Mouse (Mus musculus) heart, postnatal 0 days (tissue): Measurements from ENCODE around the gene Cyp4f37. TPM values are rescaled to one million over a fixed set of nuclear protein-coding genes. Genes with fewer than 3 reads are reported as not detected.
"Not testable (repeated sequence)": the region's sequence is repeated elsewhere in the genome, so short reads cannot be mapped to it uniquely, and the experiment has no call there.

Experiments used
- ATAC-seq: fragments of 200-750 bp; cut with Nextera tagmentation; 2 replicates; pipeline ENCODE4 v1.8.0; 2017; ENCODE audit warnings: low read depth, moderate number of reproducible peaks, moderate library complexity; ENCODE audit not compliant: insufficient read depth
- DNase-seq: peaks from one replicate; pipeline ENCODE4 v3.0.0-alpha.2; 2016; ENCODE audit warnings: low spot score
- H3K27ac ChIP-seq: fragments of 300-500 bp; sonication (generic); 2 replicates; pipeline ENCODE4 v1.5.1; 2014; ENCODE audit warnings: low read depth, mild to moderate bottlenecking
- H3K27me3 ChIP-seq: fragments of 300-500 bp; sonication (generic); 2 replicates; pipeline ENCODE4 v1.6.1; 2014; ENCODE audit warnings: low read length, mixed read lengths; ENCODE audit not compliant: control insufficient read depth, insufficient read depth
- H3K36me3 ChIP-seq: fragments of 300-500 bp; sonication (generic); replicated peaks from 2 replicates; pipeline ENCODE4 v1.6.1; 2014; ENCODE audit warnings: low read length, mixed read lengths; ENCODE audit not compliant: control insufficient read depth, insufficient read depth
- H3K4me1 ChIP-seq: fragments of 300-500 bp; sonication (generic); 2 replicates; pipeline ENCODE4 v1.6.1; 2014; ENCODE audit warnings: antibody characterized with exemption; ENCODE audit not compliant: control insufficient read depth, insufficient read depth
- H3K4me2 ChIP-seq: fragments of 300-500 bp; sonication (generic); 2 replicates; pipeline ENCODE4 v1.6.1; 2014; ENCODE audit warnings: low read depth, mild to moderate bottlenecking, low read length, moderate library complexity
- H3K4me3 ChIP-seq: fragments of 300-500 bp; sonication (generic); 2 replicates; pipeline ENCODE4 v1.5.1; 2014; ENCODE audit warnings: low read depth, low read length
- H3K9ac ChIP-seq: fragments of 300-500 bp; sonication (generic); replicated peaks from 2 replicates; pipeline ENCODE4 v1.6.1; 2014; ENCODE audit warnings: low read depth, low read length, mixed read lengths
- H3K9me3 ChIP-seq: fragments of 300-500 bp; sonication (generic); replicated peaks from 2 replicates; pipeline ENCODE4 v1.6.1; 2016; ENCODE audit warnings: low read length; ENCODE audit not compliant: control insufficient read depth
- CTCF ChIP-seq: IDR thresholded peaks from 2 replicates; pipeline ENCODE4 v1.5.1; 2016; ENCODE audit warnings: antibody characterized with exemption, control low read depth, low read depth
- EP300 ChIP-seq: IDR thresholded peaks from 2 replicates; pipeline ENCODE4 v1.6.1; 2016; ENCODE audit warnings: antibody characterized with exemption, low read depth
- WGBS: fragments of 180-500 bp; shearing (Covaris S2); extraction: QIAGEN DNeasy Blood & Tissue Kit; methylation state at CpG from one replicate; pipeline ENCODE4 v1.1.7; 2014; 5-methylcytosine and 5-hydroxymethylcytosine counted together
- polyA plus RNA-seq: library from polyadenylated mRNA; unstranded; fragments of >200 nt; fragmentation: Nextera tagmentation; extraction: Ambion mirVana; gene quantifications from 2 replicates; pipeline ENCODE4 v1.2.1, GENCODE M21; 2015
- total RNA-seq: library from RNA; depleted of rRNA; stranded (reverse); fragments of >200 nt; gene quantifications from 2 replicates; pipeline ENCODE4 v1.2.3, GENCODE M21; 2014; ENCODE audit warnings: low replicate concordance; rRNA removed

Cyp4f37 gene
- total RNA-seq = not detected in 2 replicates
- not detected in 2 replicates for polyA plus RNA-seq

GRCm38 (mm10) chr17:32621018-32621417, at the start of gene Cyp4f37:
Gene Cyp4f37, plus strand, starts transcription at chr17:32621309.
- H3K4me3 ChIP-seq, H3K4me1 ChIP-seq, H3K9ac ChIP-seq, H3K4me2 ChIP-seq, H3K27ac ChIP-seq, DNase-seq, H3K36me3 ChIP-seq, H3K27me3 ChIP-seq, ATAC-seq: not testable (repeated sequence)
- WGBS = 50% methylated on average over 4 of the region's 4 CpGs
- peaks cover 14% of the 10 kb centered on the region for H3K9me3 ChIP-seq

DNA sequence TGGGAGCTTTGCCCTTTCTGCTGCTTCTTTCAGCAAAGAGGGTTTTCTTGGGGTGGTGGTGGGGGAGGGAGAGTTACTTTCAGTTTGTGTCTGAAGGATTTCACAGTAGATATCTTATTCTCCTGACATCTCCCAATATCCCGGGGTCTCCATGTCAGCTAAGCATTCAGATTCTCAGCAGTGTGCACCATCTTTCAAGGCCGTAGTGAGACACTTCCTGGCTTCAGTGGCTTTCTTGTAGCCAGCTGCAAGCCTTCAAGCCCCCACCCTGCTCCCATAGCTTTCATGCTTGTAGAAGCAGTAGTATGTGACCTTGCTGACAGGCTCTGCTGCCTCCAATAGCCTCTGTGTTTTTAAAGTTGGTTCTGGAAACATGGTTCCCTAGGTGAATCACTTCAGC, 47.8 kb upstream of the Cyp4f37 start:
- ATAC-seq, H3K4me2 ChIP-seq, H3K9me3 ChIP-seq, H3K4me3 ChIP-seq, H3K36me3 ChIP-seq, H3K4me1 ChIP-seq, H3K9ac ChIP-seq, DNase-seq, H3K27me3 ChIP-seq: not testable (repeated sequence)
- H3K27ac ChIP-seq = peak overlapping the region; percentile 30; the same call in 1 of the 2 replicates
- whole genome bisulfite sequencing = 37% methylated on average over 2 of the region's 2 CpGs

DNA sequence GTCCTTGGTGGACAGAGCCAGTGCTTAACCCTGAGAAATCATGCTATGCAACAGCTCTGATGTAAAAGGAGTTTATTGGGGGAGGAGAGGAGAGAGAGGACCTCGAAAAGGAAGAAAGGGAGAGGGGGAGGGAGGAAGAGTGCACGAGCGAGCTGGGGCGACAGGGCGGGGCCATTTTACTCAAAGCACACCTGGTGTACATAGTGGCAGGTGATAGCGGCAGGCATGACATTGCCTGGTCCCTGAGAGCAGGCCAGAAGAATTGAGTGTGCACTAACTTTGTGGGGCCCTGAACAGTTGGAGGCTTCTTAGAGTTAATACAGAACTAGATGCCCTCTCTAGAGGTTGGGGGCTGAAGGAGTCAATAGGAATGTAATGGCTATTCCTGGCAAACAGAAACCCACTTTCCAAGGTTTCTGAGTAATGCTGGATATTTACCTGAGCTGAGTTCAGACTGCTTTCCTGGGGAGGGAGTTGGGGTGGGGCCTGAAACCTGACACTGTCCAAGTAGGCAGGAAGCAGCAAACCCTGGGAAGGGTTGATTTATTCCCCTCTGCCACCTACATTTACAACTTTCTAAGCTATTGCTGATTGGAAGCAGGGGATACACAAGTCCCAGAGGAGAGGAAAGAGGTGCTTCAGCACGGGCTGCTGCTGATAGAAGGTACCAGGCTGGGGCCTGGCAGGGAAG, 43.5 kb upstream of the Cyp4f37 start:
- no peaks in the 10 kb centered on the region for H3K36me3 ChIP-seq
- ATAC-seq (no peak), DNase-seq (no peak)
- no peak overlapping the region for H3K4me2 ChIP-seq
- H3K9ac ChIP-seq = no peak overlapping the region
- H3K27ac ChIP-seq = no peak overlapping the region
- TF ChIP-seq CTCF = no peak
- no peak for TF ChIP-seq EP300
- H3K27me3 ChIP-seq = no peaks in the 10 kb centered on the region
- 59% methylated on average over 7 of the region's 7 CpGs for WGBS
- no peaks in the 10 kb centered on the region for H3K4me1 ChIP-seq
- H3K9me3 ChIP-seq = no peaks in the 10 kb centered on the region
- no peak overlapping the region for H3K4me3 ChIP-seq

- H3K9me3 ChIP-seq = 0 out of 2 replicates have a peak, but pooled peaks cover 4% of the 10 kb centered on the region
- H3K4me1 ChIP-seq = no peaks in the 10 kb centered on the region
- H3K9ac ChIP-seq = no peak overlapping the region
- H3K36me3 ChIP-seq = no peaks in the 10 kb centered on the region
- ATAC-seq = no peak
- H3K4me3 ChIP-seq = no peak overlapping the region
- WGBS = 85% methylated on average over 18 of the region's 18 CpGs
- TF ChIP-seq CTCF = no peak
- no peak for TF ChIP-seq EP300
- no peak overlapping the region for H3K27ac ChIP-seq
- DNase-seq = no peak
- no peaks in the 10 kb centered on the region for H3K27me3 ChIP-seq
- H3K4me2 ChIP-seq = no peak overlapping the region
Measured at GRCm38 (mm10) chr17:32596494-32596893, 24.6 kb upstream of the Cyp4f37 start.

DNA sequence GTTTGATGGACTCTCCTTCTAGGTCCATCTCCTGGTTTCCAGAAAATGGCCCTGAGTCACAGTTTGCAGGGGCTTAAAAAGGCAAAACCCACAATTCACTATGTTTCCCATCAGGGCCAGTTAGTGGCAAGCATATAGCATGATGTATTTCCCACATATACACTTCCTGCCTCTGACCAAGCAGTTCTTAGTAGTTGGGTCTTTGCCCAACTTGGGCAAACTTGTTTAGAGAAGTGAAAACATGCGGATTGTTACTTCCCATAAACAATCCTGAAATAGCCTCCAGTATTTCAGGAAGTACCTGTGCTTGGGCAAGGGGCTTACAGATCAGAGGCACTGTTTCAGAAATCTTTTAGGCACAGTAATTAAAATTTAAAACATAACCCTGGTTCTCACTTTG, 13.1 kb upstream of the Cyp4f37 start:
- 38% methylated on average over 1 of the region's 1 CpGs for WGBS
- Histone ChIP-seq H3K27ac (no peak overlapping the region), H3K4me2 (no peak overlapping the region), H3K4me3 (no peak overlapping the region), H3K27me3 (no peaks in the 10 kb centered on the region), H3K9me3 (no peaks in the 10 kb centered on the region), H3K4me1 (no peaks in the 10 kb centered on the region), H3K36me3 (no peaks in the 10 kb centered on the region), H3K9ac (no peak overlapping the region)
- no peak for TF ChIP-seq EP300
- no peak for TF ChIP-seq CTCF
- ATAC-seq (no peak), DNase-seq (no peak)

DNA sequence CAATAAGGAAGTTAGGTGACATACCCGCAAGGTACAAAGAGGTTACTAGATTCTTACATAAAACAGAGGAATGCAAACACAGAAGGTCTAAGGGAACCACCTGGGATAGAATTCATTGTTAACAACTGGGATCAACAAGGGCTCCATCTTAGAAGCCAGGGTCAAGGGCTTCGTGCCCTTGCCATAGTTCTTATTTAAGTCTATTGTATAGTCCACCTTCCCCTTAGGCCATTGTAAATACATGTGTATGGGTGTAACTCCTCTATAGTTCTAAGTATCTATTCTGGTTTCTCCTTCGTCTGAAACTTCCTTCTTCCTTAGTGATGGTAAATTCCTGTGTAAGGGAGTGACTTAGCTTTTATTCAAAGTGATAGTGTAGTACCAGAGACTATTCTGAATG, 10.9 kb upstream of the Cyp4f37 start:
- H3K9ac ChIP-seq, H3K27ac ChIP-seq, ATAC-seq, H3K36me3 ChIP-seq, H3K27me3 ChIP-seq, H3K4me3 ChIP-seq, H3K4me1 ChIP-seq, H3K4me2 ChIP-seq, DNase-seq, H3K9me3 ChIP-seq: not testable (repeated sequence)
- WGBS = 69% methylated on average over 3 of the region's 3 CpGs
